Mouse (Mus musculus) embryonic facial prominence, embryonic 15.5 days (tissue): Measurements from ENCODE around the gene Ankrd23. TPM values are rescaled to one million over a fixed set of nuclear protein-coding genes. Genes with fewer than 3 reads are reported as not detected.

ENCODE experiments used
- ATAC-seq: fragments of 200-750 bp; cut with Nextera tagmentation; 2 replicates; pipeline ENCODE4 v1.8.0; 2017; ENCODE audit warnings: low read depth, moderate TSS enrichment; ENCODE audit not compliant: insufficient number of reproducible peaks, low FRiP score, low TSS enrichment
- H3K27ac ChIP-seq: fragments of 300-500 bp; sonication (generic); replicated peaks from 2 replicates; pipeline ENCODE4 v1.5.1; 2015; ENCODE audit warnings: mild to moderate bottlenecking, inconsistent platforms
- H3K27me3 ChIP-seq: fragments of 300-500 bp; sonication (generic); 2 replicates; pipeline ENCODE4 v1.6.1; 2015; ENCODE audit warnings: inconsistent platforms
- H3K36me3 ChIP-seq: fragments of 300-500 bp; sonication (generic); 2 replicates; pipeline ENCODE4 v1.6.1; 2015; ENCODE audit warnings: mild to moderate bottlenecking, inconsistent platforms
- H3K4me1 ChIP-seq: fragments of 300-500 bp; sonication (generic); 2 replicates; pipeline ENCODE4 v1.6.1; 2015; ENCODE audit warnings: inconsistent platforms
- H3K4me2 ChIP-seq: fragments of 300-500 bp; sonication (generic); replicated peaks from 2 replicates; pipeline ENCODE4 v1.6.1; 2015; ENCODE audit warnings: mild to moderate bottlenecking, inconsistent platforms
- H3K4me3 ChIP-seq: fragments of 300-500 bp; sonication (generic); replicated peaks from 2 replicates; pipeline ENCODE4 v1.5.1; 2015; ENCODE audit warnings: mild to moderate bottlenecking, inconsistent platforms
- H3K9ac ChIP-seq: fragments of 300-500 bp; sonication (generic); 2 replicates; pipeline ENCODE4 v1.6.1; 2015; ENCODE audit warnings: inconsistent platforms
- H3K9me3 ChIP-seq: fragments of 300-500 bp; sonication (generic); replicated peaks from 2 replicates; pipeline ENCODE4 v1.6.1; 2016; ENCODE audit warnings: inconsistent platforms
- WGBS: fragments of 180-500 bp; shearing (Covaris S2); methylation state at CpG from one replicate; pipeline ENCODE4 v1.1.7; 2015; 5-methylcytosine and 5-hydroxymethylcytosine counted together
- polyA plus RNA-seq: library from polyadenylated mRNA; unstranded; fragments of >200 nt; fragmentation: Nextera tagmentation; extraction: Ambion mirVana; gene quantifications from 2 replicates; pipeline ENCODE4 v1.2.1, GENCODE M21; 2015

The Ankrd23 gene
- polyA plus RNA-seq, 1 experiment from 2014 or later, result 21.6 TPM

- H3K4me2 ChIP-seq, result no peak overlapping the region
- no peak overlapping the region for H3K27ac ChIP-seq
- H3K4me1 ChIP-seq, result peaks cover 16% of the 10 kb centered on the region
- H3K4me3 ChIP-seq, result no peak overlapping the region
- H3K36me3 ChIP-seq, result peaks cover 41% of the 10 kb centered on the region
- 70% methylated on average over 4 of the region's 4 CpGs for WGBS
- no peak for ATAC-seq
- no peaks in the 10 kb centered on the region for H3K27me3 ChIP-seq
- no peak overlapping the region for H3K9ac ChIP-seq
- no peaks in the 10 kb centered on the region for H3K9me3 ChIP-seq
These were observed 7.4 kb downstream of the Ankrd23 start for GRCm38 (mm10) chr1:36529274-36529673.

DNA sequence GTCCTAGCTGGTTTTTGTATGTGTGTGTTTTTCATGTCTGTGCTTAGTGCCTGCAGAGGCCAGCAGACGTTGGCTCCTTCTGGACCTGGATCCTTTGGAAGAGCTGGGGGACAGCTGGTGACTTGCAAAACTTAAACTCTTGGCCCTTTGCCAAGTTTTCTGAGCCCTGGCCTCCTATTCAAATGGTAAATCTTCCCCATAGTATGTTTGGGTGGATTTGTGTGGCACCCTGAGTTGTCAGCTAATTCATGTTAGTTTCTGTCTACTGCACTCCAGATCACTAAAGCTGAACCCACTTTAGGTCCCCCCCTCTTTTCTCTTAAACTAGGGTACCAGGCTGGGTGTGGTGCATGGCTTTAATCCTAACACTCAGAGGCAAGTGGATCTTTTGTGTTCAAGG, 8.3 kb downstream of the Ankrd23 start:
- no peak overlapping the region for H3K9ac ChIP-seq
- H3K4me1 ChIP-seq, result peaks cover 7% of the 10 kb centered on the region; the same call in 1 of the 2 replicates
- H3K36me3 ChIP-seq, result peaks cover 49% of the 10 kb centered on the region
- 7% methylated on average over 1 of the region's 1 CpGs for WGBS
- no peaks in the 10 kb centered on the region for H3K9me3 ChIP-seq
- H3K27me3 ChIP-seq, result no peaks in the 10 kb centered on the region
- no peak overlapping the region; the same call in 1 of the 2 replicates for H3K27ac ChIP-seq
- no peak overlapping the region for H3K4me3 ChIP-seq
- ATAC-seq, result no peak
- H3K4me2 ChIP-seq, result no peak overlapping the region

DNA sequence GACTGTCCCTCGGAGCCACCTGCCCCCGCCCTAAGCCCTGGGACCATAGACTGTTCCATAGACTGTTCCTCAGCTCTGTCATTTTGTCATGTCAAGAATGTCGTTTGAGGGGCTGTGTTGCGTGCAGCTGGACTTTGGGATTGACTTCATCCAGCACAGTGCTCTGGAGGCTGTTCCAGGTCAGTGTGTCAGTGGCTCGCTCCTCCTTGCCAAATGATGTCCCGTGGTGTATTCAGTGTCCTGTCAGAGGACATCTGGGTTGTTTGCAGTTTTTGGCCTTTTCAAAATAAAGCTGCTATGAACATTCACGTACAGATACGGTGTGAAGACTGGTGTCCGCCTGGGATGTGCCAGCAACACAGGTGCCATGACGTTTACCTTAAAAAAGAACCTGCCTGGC, 9.8 kb downstream of the Ankrd23 start:
- H3K4me2 ChIP-seq, result no peak overlapping the region
- peaks cover 63% of the 10 kb centered on the region for H3K36me3 ChIP-seq
- H3K27ac ChIP-seq, result no peak overlapping the region
- 89% methylated on average over 10 of the region's 10 CpGs for WGBS
- no peak overlapping the region for H3K9ac ChIP-seq
- no peaks in the 10 kb centered on the region for H3K27me3 ChIP-seq
- peaks cover 4% of the 10 kb centered on the region; the same call in 1 of the 2 replicates for H3K4me1 ChIP-seq
- ATAC-seq, result no peak
- no peak overlapping the region for H3K4me3 ChIP-seq
- H3K9me3 ChIP-seq, result no peaks in the 10 kb centered on the region

DNA sequence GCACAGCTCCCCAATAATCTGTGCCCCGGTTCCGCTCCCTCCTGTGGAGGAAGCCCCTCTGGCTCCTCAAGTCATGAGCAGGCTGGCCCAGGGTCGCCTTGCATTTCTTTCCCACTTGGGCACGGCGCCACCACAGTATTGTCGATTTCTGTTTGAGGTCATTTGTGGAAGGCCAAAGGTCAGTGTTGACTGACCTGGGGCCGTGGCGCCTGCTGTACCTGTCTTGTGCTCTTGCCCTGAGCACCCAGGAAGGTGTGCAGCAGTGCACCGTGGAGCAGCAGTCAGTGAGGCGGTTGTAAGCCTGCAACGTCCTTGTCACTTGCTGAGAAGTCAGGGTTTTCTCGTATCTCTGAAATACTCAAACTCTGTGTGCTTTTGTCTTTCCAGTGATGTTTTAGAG, 10.9 kb downstream of the Ankrd23 start:
- ATAC-seq, result no peak
- H3K4me3 ChIP-seq, result no peak overlapping the region
- H3K4me2 ChIP-seq, result no peak overlapping the region
- H3K36me3 ChIP-seq, result peaks cover 63% of the 10 kb centered on the region
- no peaks in the 10 kb centered on the region for H3K9me3 ChIP-seq
- H3K9ac ChIP-seq, result no peak overlapping the region
- no peak overlapping the region for H3K27ac ChIP-seq
- H3K4me1 ChIP-seq, result peaks cover 4% of the 10 kb centered on the region; the same call in 1 of the 2 replicates
- 85% methylated on average over 12 of the region's 12 CpGs for WGBS
- no peaks in the 10 kb centered on the region for H3K27me3 ChIP-seq

DNA sequence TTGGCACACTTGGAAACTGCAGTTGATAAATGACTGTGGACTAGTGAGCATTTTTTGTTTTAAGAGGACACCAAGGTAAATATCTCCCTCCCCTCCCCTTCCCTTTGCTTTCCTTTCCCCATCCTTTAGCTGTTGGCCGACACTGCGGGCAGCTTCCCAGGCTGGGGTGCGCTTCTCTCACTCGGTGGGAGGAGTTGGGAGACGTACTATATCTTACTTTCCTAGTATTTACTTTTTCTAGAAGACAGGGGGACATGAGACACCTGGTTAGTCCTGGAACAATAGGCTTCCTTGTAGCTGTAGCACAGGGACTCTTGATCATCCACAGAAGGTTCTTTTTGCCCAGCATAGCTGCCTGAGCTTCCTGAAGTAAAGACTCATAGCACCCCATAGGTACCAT, 12.6 kb downstream of the Ankrd23 start:
- H3K9ac ChIP-seq, result no peak overlapping the region
- no peak overlapping the region for H3K27ac ChIP-seq
- no peak overlapping the region for H3K4me3 ChIP-seq
- H3K4me2 ChIP-seq, result no peak overlapping the region
- H3K36me3 ChIP-seq, result peaks cover 76% of the 10 kb centered on the region
- 0 out of 2 replicates have a peak, but pooled peaks cover 4% of the 10 kb centered on the region for H3K4me1 ChIP-seq
- H3K27me3 ChIP-seq, result no peaks in the 10 kb centered on the region
- no peak for ATAC-seq
- WGBS, result 92% methylated on average over 5 of the region's 5 CpGs
- H3K9me3 ChIP-seq, result no peaks in the 10 kb centered on the region

GRCm38 (mm10) chr1:36523332-36524013, 13.2 kb downstream of the Ankrd23 start:
- 0 out of 2 replicates have a peak overlapping the region, but pooled peaks have one; percentile 17 for H3K27ac ChIP-seq

GRCm38 (mm10) chr1:36522210-36522609, 14.5 kb downstream of the Ankrd23 start:
- no peak for ATAC-seq
- Histone ChIP-seq H3K36me3 (peaks cover 85% of the 10 kb centered on the region), H3K9me3 (no peaks in the 10 kb centered on the region), H3K4me2 (no peak overlapping the region), H3K4me1 (no peaks in the 10 kb centered on the region), H3K27ac (no peak overlapping the region), H3K9ac (no peak overlapping the region), H3K4me3 (no peak overlapping the region), H3K27me3 (no peaks in the 10 kb centered on the region)
- WGBS, result 93% methylated on average over 7 of the region's 7 CpGs

More at GRCm38 (mm10) chr1:36523332-36524013, 13.2 kb downstream of the Ankrd23 start:
- Histone ChIP-seq H3K36me3 (peaks cover 80% of the 10 kb centered on the region), H3K27me3 (no peaks in the 10 kb centered on the region), H3K4me3 (no peak overlapping the region), H3K9ac (no peak overlapping the region), H3K9me3 (no peaks in the 10 kb centered on the region), H3K4me1 (0 out of 2 replicates have a peak, but pooled peaks cover 3% of the 10 kb centered on the region), H3K4me2 (no peak overlapping the region)
- ATAC-seq, result peak; percentile 27; the same call in 1 of the 2 replicates
- WGBS, result 70% methylated on average over 9 of the region's 9 CpGs

DNA sequence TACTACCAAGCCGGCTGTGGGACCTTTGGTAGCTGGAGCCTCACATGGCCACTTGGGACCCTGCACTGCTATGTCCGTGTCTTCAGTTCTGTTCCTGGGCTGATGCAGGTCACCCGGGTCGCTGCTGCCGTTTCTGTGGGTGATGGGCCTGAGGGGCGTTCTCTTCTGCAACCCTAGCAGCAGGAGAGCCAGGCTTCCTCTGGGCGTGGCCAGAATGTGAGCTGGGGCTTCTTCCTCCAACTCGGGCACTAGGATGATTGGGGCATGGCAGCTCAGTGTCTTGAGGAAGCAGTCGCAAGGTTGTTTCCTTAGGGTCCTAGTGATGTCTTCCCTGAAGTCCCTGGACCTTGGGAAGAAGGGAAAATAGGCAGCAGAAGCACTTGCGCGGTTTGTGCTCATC, 17.1 kb downstream of the Ankrd23 start:
- 76% methylated on average over 11 of the region's 11 CpGs for WGBS
- Histone ChIP-seq H3K4me1 (peaks cover 9% of the 10 kb centered on the region), H3K4me2 (no peak overlapping the region), H3K4me3 (no peak overlapping the region), H3K9ac (no peak overlapping the region), H3K27ac (no peak overlapping the region), H3K27me3 (no peaks in the 10 kb centered on the region), H3K36me3 (peaks cover 63% of the 10 kb centered on the region), H3K9me3 (no peaks in the 10 kb centered on the region)
- ATAC-seq, result no peak

DNA sequence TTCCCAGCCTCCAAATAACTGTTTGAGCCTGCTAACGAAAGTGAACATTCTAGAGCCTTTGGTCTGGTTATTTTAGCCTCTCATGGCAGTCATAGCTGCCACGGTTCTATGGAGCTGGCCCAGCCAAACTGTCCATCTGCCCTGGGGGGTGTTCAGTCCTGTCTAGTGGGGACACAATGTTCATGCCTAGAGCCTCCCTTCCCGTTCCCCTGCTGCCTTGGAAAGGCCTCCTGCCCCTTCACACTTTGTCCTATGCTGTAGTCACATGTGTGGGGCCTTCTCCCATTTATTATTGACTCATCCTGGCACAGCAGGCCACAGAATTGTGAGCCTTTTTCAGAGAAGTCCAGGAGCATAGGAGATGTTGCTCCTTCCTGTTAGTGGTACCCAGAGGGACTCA, 18.4 kb downstream of the Ankrd23 start:
- H3K36me3 ChIP-seq, result peaks cover 50% of the 10 kb centered on the region
- no peak overlapping the region for H3K9ac ChIP-seq
- H3K4me1 ChIP-seq, result peaks cover 20% of the 10 kb centered on the region
- no peaks in the 10 kb centered on the region for H3K9me3 ChIP-seq
- no peak overlapping the region for H3K4me2 ChIP-seq
- 82% methylated on average over 3 of the region's 3 CpGs for WGBS
- ATAC-seq, result no peak
- H3K4me3 ChIP-seq, result no peak overlapping the region
- H3K27me3 ChIP-seq, result no peaks in the 10 kb centered on the region
- H3K27ac ChIP-seq, result no peak overlapping the region

- no peak for ATAC-seq
- H3K4me2 ChIP-seq, result peak overlapping the region; percentile 90
These were observed 23.0 kb downstream of the Ankrd23 start for GRCm38 (mm10) chr1:36513718-36514117.

DNA sequence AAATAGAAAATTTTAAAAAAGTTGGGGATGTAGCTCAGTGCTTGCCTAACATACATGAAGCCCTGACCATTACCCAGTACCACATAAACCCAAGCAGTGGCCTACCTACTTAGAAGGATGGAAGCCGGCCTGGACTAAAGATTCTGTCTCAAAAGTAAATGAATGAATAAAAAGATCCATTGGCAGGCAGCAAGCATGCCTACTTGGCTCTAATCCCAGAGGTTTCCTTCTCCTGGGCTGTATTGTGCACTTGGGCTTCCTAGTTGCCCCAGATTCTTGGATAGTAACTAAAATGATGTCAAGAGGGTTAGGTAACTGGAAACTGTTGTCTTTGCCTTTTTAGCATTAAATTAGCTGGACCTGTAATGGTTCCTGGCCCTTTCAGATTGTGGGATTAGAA, 23.4 kb downstream of the Ankrd23 start:
- H3K4me3 ChIP-seq, result peak overlapping the region; percentile 99
- no peak overlapping the region for H3K27ac ChIP-seq
- 13% methylated on average over 1 of the region's 1 CpGs for WGBS
- H3K36me3 ChIP-seq, result peaks cover 6% of the 10 kb centered on the region
- no peak for ATAC-seq
- H3K9ac ChIP-seq, result peak overlapping the region; percentile 83
- no peaks in the 10 kb centered on the region for H3K9me3 ChIP-seq
- peaks cover 26% of the 10 kb centered on the region for H3K4me1 ChIP-seq
- H3K27me3 ChIP-seq, result no peaks in the 10 kb centered on the region
- H3K4me2 ChIP-seq, result peak overlapping the region; percentile 90

More at GRCm38 (mm10) chr1:36513718-36514117, 23.0 kb downstream of the Ankrd23 start:
- Histone ChIP-seq H3K27me3 (no peaks in the 10 kb centered on the region), H3K4me3 (peak overlapping the region; percentile 99), H3K9me3 (no peaks in the 10 kb centered on the region), H3K9ac (no peak overlapping the region), H3K27ac (no peak overlapping the region), H3K4me1 (peaks cover 26% of the 10 kb centered on the region), H3K36me3 (peaks cover 6% of the 10 kb centered on the region)
- 51% methylated on average over 2 of the region's 2 CpGs for WGBS

DNA sequence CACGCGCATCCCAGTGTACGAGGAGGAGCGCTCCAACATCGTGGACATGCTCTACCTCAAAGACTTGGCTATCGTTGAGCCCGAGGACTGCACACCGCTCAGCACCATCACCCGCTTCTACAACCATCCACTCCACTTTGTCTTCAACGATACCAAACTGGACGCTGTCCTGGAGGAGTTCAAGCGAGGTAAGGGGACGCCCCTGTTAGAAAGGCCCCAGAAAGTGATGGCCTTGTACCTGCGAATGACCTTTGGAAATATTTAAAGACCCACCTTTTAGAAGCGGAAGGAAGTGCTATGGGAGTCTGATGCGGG, 23.8 kb downstream of the Ankrd23 start:
- peaks cover 6% of the 10 kb centered on the region for H3K36me3 ChIP-seq
- no peak for ATAC-seq
- H3K4me3 ChIP-seq, result peak overlapping the region; percentile 99
- WGBS, result 1% methylated on average over 16 of the region's 16 CpGs
- H3K9me3 ChIP-seq, result no peaks in the 10 kb centered on the region
- peaks cover 26% of the 10 kb centered on the region for H3K4me1 ChIP-seq
- H3K27me3 ChIP-seq, result no peaks in the 10 kb centered on the region
- H3K4me2 ChIP-seq, result peak overlapping the region; percentile 90
- H3K27ac ChIP-seq, result peak overlapping the region; percentile 100; the same call in 1 of the 2 replicates
- peak overlapping the region; percentile 83 for H3K9ac ChIP-seq
